Mouse (Mus musculus) megakaryocyte, embryonic 14.5 days (primary cell): ENCODE results near the gene Slc35a2.

Source experiments
- FLI1 ChIP-seq: IDR thresholded peaks from 2 replicates; pipeline ENCODE4 v1.6.1; 2012; ENCODE audit warnings: low read length, inconsistent platforms, mixed read lengths
- GATA1 ChIP-seq: IDR thresholded peaks from 3 replicates; pipeline ENCODE4 v1.6.1; 2012; ENCODE audit warnings: mixed read lengths, low read length, inconsistent platforms, borderline replicate concordance

GRCm38 (mm10) chrX:7878495-7878894, 5.3 kb upstream of the Slc35a2 start:
- TF ChIP-seq GATA1 (no peak), FLI1 (no peak)
